Mouse (Mus musculus) heart, postnatal 36 days (tissue): Measurements from ENCODE around the gene Kcnj12. TPM values are rescaled to one million over a fixed set of nuclear protein-coding genes. Genes with fewer than 3 reads are reported as not detected.

Source experiments
- DNase-seq, 2 experiments: peaks; one replicate each; pipeline ENCODE4 v3.0.0; 2021 to 2022
- intact Hi-C: fragments of 180-260 bp; cut with DNase I; formaldehyde crosslinking; loops from one replicate; pipeline ENCODE4 v1.15.1; 2025
- total RNA-seq, 2 experiments: library from RNA; stranded (reverse); gene quantifications; 2 replicates each; pipeline ENCODE4 v1.2.3; 2021

Gene Kcnj12
- total RNA-seq, 2 experiments from 2014 or later, result 22.8 to 24.9 TPM

GRCm38 (mm10) chr11:61023416-61024200, 1.2 kb downstream of the Kcnj12 start:
- DNase-seq, result no peak
- intact Hi-C loops, result loop anchor here (2.0 kb wide), 1 partner anchor 37 kb away; no protein-coding TSS in a partner anchor

- intact Hi-C loops, result no loop called here
- no peak for DNase-seq
Observed at GRCm38 (mm10) chr11:61024388-61024787, 2.0 kb downstream of the Kcnj12 start.

- intact Hi-C loops, result loop anchor here (5.0 kb wide), 1 partner anchor 48 kb away; no protein-coding TSS in a partner anchor
- DNase-seq, result peak in 1 of 2 experiments; percentile 25
Observed at GRCm38 (mm10) chr11:61024996-61025395, 2.6 kb downstream of the Kcnj12 start.

- intact Hi-C loops, result loop anchor here (5.0 kb wide), 1 partner anchor 48 kb away; no protein-coding TSS in a partner anchor
- DNase-seq, result peak in 1 of 2 experiments; percentile 35
Observed at GRCm38 (mm10) chr11:61025594-61025993, 3.2 kb downstream of the Kcnj12 start.

- no peak for DNase-seq
- intact Hi-C loops, result loop anchor here (5.0 kb wide), 1 partner anchor 49 kb away; no protein-coding TSS in a partner anchor
Observed at GRCm38 (mm10) chr11:61026381-61026780, 4.0 kb downstream of the Kcnj12 start.

- intact Hi-C loops, result loop anchor here (5.0 kb wide), 1 partner anchor 50 kb away; no protein-coding TSS in a partner anchor
- no peak for DNase-seq
Observed at GRCm38 (mm10) chr11:61027160-61027559, 4.8 kb downstream of the Kcnj12 start.

- DNase-seq, result peak in 1 of 2 experiments; percentile 18
- intact Hi-C loops, result loop anchor here (5.0 kb wide), 1 partner anchor 51 kb away; no protein-coding TSS in a partner anchor
Observed at GRCm38 (mm10) chr11:61028211-61028950, 6.0 kb downstream of the Kcnj12 start.

GRCm38 (mm10) chr11:61029116-61029740, 6.9 kb downstream of the Kcnj12 start:
- DNase-seq, result no peak
- intact Hi-C loops, result loop anchor here (5.0 kb wide), 1 partner anchor 52 kb away; no protein-coding TSS in a partner anchor

GRCm38 (mm10) chr11:61029864-61030595, 7.7 kb downstream of the Kcnj12 start:
- intact Hi-C loops, result loop anchor here (5.0 kb wide), 1 partner anchor 53 kb away; no protein-coding TSS in a partner anchor
- no peak for DNase-seq

GRCm38 (mm10) chr11:61031137-61031536, 8.8 kb downstream of the Kcnj12 start:
- DNase-seq, result no peak

GRCm38 (mm10) chr11:61031658-61032445, 9.5 kb downstream of the Kcnj12 start:
- intact Hi-C loops, result no loop called here
- DNase-seq, result no peak

More at GRCm38 (mm10) chr11:61031137-61031536, 8.8 kb downstream of the Kcnj12 start:
- intact Hi-C loops, result no loop called here

- no peak for DNase-seq
- intact Hi-C loops, result no loop called here
Observed at GRCm38 (mm10) chr11:61032481-61032880, 10.1 kb downstream of the Kcnj12 start.

- intact Hi-C loops, result no loop called here
- no peak for DNase-seq
Observed at GRCm38 (mm10) chr11:61033160-61033559, 10.8 kb downstream of the Kcnj12 start.

GRCm38 (mm10) chr11:61036639-61037038, 14.3 kb downstream of the Kcnj12 start:
- no peak for DNase-seq
- intact Hi-C loops, result no loop called here

GRCm38 (mm10) chr11:61038277-61038782, 16.0 kb downstream of the Kcnj12 start:
- DNase-seq, result no peak
- intact Hi-C loops, result no loop called here

GRCm38 (mm10) chr11:61040856-61041652, 18.7 kb downstream of the Kcnj12 start:
- DNase-seq, result no peak
- intact Hi-C loops, result loop anchor here (5.0 kb wide), 1 partner anchor 64 kb away; no protein-coding TSS in a partner anchor

- no peak for DNase-seq
- intact Hi-C loops, result loop anchor here (5.0 kb wide), 1 partner anchor 65 kb away; no protein-coding TSS in a partner anchor
Observed at GRCm38 (mm10) chr11:61042593-61042992, 20.2 kb downstream of the Kcnj12 start.
